ENCODE assay signal across 9 mouse cellular contexts in genomic region chr15:80679515-80680215, GRCm38 (mm10). TPM values are rescaled to one million over a fixed set of nuclear protein-coding genes. Genes with fewer than 3 reads are reported as not detected.
DNase-seq lines count a peak whose midpoint lies in the region; ATAC-seq lines count a peak whose summit lies in the region.
"Had no signal": no experiment of that assay in that cellular context is flagged by ENCODE, and none has a peak within 500 bp of the region (broad histone marks: within the 10 kb centered on the region; RNA-seq: fewer than 3 reads in every experiment).

No protein-coding gene starts in this region.

- no peaks in the 10 kb centered on the region for H3K27me3 ChIP-seq in embryonic facial prominence, embryonic 12.5 days
- peaks cover 34% of the 10 kb centered on the region for H3K27me3 ChIP-seq in embryonic facial prominence, embryonic 10.5 days (replicated peaks; ENCODE audit: low read depth, poor library complexity, severe bottlenecking)

- no peaks in the 10 kb centered on the region for H3K9me3 ChIP-seq in embryonic facial prominence, embryonic 12.5 days
- H3K9me3 ChIP-seq in embryonic facial prominence, embryonic 10.5 days: no peaks in the 10 kb centered on the region
- H3K9me3 ChIP-seq: liver, embryonic 13.5 days had no signal

- peak overlapping the region; percentile 20; the same call in 1 of the 2 replicates for H3K27ac ChIP-seq in embryonic facial prominence, embryonic 12.5 days
- H3K27ac ChIP-seq in embryonic facial prominence, embryonic 10.5 days (replicated peaks): no peak overlapping the region
- H3K27ac ChIP-seq: liver, embryonic 13.5 days had no signal

- H3K4me1 ChIP-seq in embryonic facial prominence, embryonic 12.5 days: peaks cover 12% of the 10 kb centered on the region; the same call in 1 of the 2 replicates
- peaks cover 43% of the 10 kb centered on the region for H3K4me1 ChIP-seq in embryonic facial prominence, embryonic 10.5 days

- no peak overlapping the region for H3K9ac ChIP-seq in embryonic facial prominence, embryonic 12.5 days
- H3K9ac ChIP-seq: liver, embryonic 13.5 days had no signal

- WGBS in embryonic facial prominence, embryonic 12.5 days: 44% methylated on average over 8 of the region's 8 CpGs
- WGBS in embryonic facial prominence, embryonic 10.5 days: 47% methylated on average over 8 of the region's 8 CpGs

- ATAC-seq in embryonic facial prominence, embryonic 12.5 days (ENCODE audit: insufficient number of reproducible peaks, insufficient read depth, low FRiP score, low TSS enrichment): peak; percentile 44; the same call in 1 of the 2 replicates

- H3K4me2 ChIP-seq in embryonic facial prominence, embryonic 12.5 days (replicated peaks): no peak overlapping the region
- H3K4me2 ChIP-seq: liver, embryonic 13.5 days had no signal

- no peak for DNase-seq in embryonic facial prominence, embryonic 10.5 days (ENCODE audit: low spot score)
- peak; percentile 70 for DNase-seq in urinary bladder, postnatal 14 days (ENCODE audit: low spot score)
- no peak for DNase-seq in urinary bladder, postnatal 10 days (ENCODE audit: low spot score)
- peak; percentile 81 for DNase-seq in kidney, adult 9 months
- peak; percentile 43 to 65 for DNase-seq in lung, postnatal 4 days
- DNase-seq in spleen, postnatal 14 days (ENCODE audit: low spot score in 2 of 2): no peak
- no peak for DNase-seq in gastrocnemius, postnatal 25 days
- DNase-seq: liver, embryonic 13.5 days had no signal

- H3K4me3 ChIP-seq in embryonic facial prominence, embryonic 12.5 days: no peak overlapping the region
- H3K4me3 ChIP-seq in embryonic facial prominence, embryonic 10.5 days: no peak overlapping the region
- H3K4me3 ChIP-seq: liver, embryonic 13.5 days had no signal

- no peaks in the 10 kb centered on the region for H3K36me3 ChIP-seq in embryonic facial prominence, embryonic 12.5 days
- no peaks in the 10 kb centered on the region for H3K36me3 ChIP-seq in embryonic facial prominence, embryonic 10.5 days (replicated peaks)
- H3K36me3 ChIP-seq: liver, embryonic 13.5 days had no signal

RNA-seq across cellular contexts. Expression of gene Fam83f, which starts 8.0 kb away (rescaled TPM):
- polyA plus RNA-seq in embryonic facial prominence, embryonic 12.5 days (2016; fragmentation: Nextera tagmentation; extraction: Ambion mirVana): 2.6 and 3.0 TPM in 2 replicates
- 3.6 and 4.8 TPM in 2 replicates for polyA plus RNA-seq in embryonic facial prominence, embryonic 10.5 days (2016; fragmentation: Nextera tagmentation; extraction: Ambion mirVana)
- total RNA-seq in gastrocnemius, postnatal 25 days (2021): under 1 TPM; 0.11 to 0.13 TPM

RNA-seq across cellular contexts. Expression of gene Tnrc6b, which starts 31.4 kb away (rescaled TPM):
- 37.7 and 40.8 TPM in 2 replicates for polyA plus RNA-seq in embryonic facial prominence, embryonic 12.5 days (2016; fragmentation: Nextera tagmentation; extraction: Ambion mirVana)
- 44.2 and 46.9 TPM in 2 replicates for polyA plus RNA-seq in embryonic facial prominence, embryonic 10.5 days (2016; fragmentation: Nextera tagmentation; extraction: Ambion mirVana)
- total RNA-seq in gastrocnemius, postnatal 25 days (2021): 10 to 100 TPM; 43.2 to 43.7 TPM

Comparison
In these comparisons a context has a peak if more than half of its experiments do, and no peak if none do; other contexts are left out.
1. DNase-seq: peak in urinary bladder, postnatal 14 days (single experiment), kidney, adult 9 months (single experiment) and lung, postnatal 4 days (2 of 2); none in embryonic facial prominence, embryonic 10.5 days (single experiment), urinary bladder, postnatal 10 days (single experiment), spleen, postnatal 14 days (0 of 2) and gastrocnemius, postnatal 25 days (single experiment).